Mouse (Mus musculus): ENCODE results near the gene Zfp712.
A peak's percentile ranks its signal among the peaks of the same experiment; 100 is the strongest.

The Zfp712 gene

GRCm38 (mm10) chr13:67060786-67061358 lies at the start of gene Zfp712:
TSS of gene Zfp712 (minus strand) at chr13:67061170.
- peak; percentile 95 to 96 for DNase-seq

GRCm38 (mm10) chr13:67108821-67109206 lies 47.8 kb upstream of the Zfp712 start:
- DNase-seq: no peak

GRCm38 (mm10) chr13:67108194-67108820 lies 47.3 kb upstream of the Zfp712 start, which contains the start of gene Gm28557:
TSS of gene Gm28557 (minus strand) at chr13:67108604.
- DNase-seq: peak; percentile 97

GRCm38 (mm10) chr13:67107681-67108080 lies 46.7 kb upstream of the Zfp712 start:
- DNase-seq: no peak

GRCm38 (mm10) chr13:67097876-67098275 lies 36.9 kb upstream of the Zfp712 start, which contains the start of gene Zfp708:
TSS of gene Zfp708 (minus strand) at chr13:67097976.
- no peak for DNase-seq

- DNase-seq: no peak
These were observed 29.2 kb upstream of the Zfp712 start for GRCm38 (mm10) chr13:67090154-67090553.

- DNase-seq: no peak
These were observed 21.0 kb upstream of the Zfp712 start for GRCm38 (mm10) chr13:67081946-67082345.

GRCm38 (mm10) chr13:67081142-67081713 lies 20.3 kb upstream of the Zfp712 start:
- DNase-seq: peak; percentile 82 to 84

- no peak for DNase-seq
These were observed 16.3 kb upstream of the Zfp712 start for GRCm38 (mm10) chr13:67077244-67077643.

- DNase-seq: no peak
These were observed 11.8 kb upstream of the Zfp712 start for GRCm38 (mm10) chr13:67072786-67073185.

- DNase-seq: no peak
These were observed 4.4 kb upstream of the Zfp712 start for GRCm38 (mm10) chr13:67065386-67065785.

GRCm38 (mm10) chr13:67062427-67062826 lies 1.5 kb upstream of the Zfp712 start:
- DNase-seq: no peak

GRCm38 (mm10) chr13:67060161-67060785 lies 697 bp downstream of the Zfp712 start:
- DNase-seq: no peak
